Mouse (Mus musculus) lung, embryonic 15.5 days (tissue): ENCODE data around the gene Atf3. TPM values are rescaled to one million over a fixed set of nuclear protein-coding genes. Genes with fewer than 3 reads are reported as not detected.
A peak's percentile ranks its signal among the peaks of the same experiment; 100 is the strongest.

Experiments used
- ATAC-seq: fragments of 200-750 bp; cut with Nextera tagmentation; 2 replicates; pipeline ENCODE4 v1.8.0; 2017; ENCODE audit warnings: moderate number of reproducible peaks, borderline replicate concordance; ENCODE audit not compliant: low FRiP score, low TSS enrichment; ENCODE audit errors: extremely low read depth
- H3K27ac ChIP-seq: fragments of 300-500 bp; sonication (generic); 2 replicates; pipeline ENCODE4 v1.5.1; 2015; ENCODE audit warnings: moderate library complexity, mild to moderate bottlenecking, inconsistent platforms
- H3K27me3 ChIP-seq: fragments of 300-500 bp; sonication (generic); 2 replicates; pipeline ENCODE4 v1.6.1; 2015; ENCODE audit warnings: inconsistent platforms
- H3K36me3 ChIP-seq: fragments of 300-500 bp; sonication (generic); 2 replicates; pipeline ENCODE4 v1.6.1; 2015; ENCODE audit warnings: inconsistent platforms
- H3K4me1 ChIP-seq: fragments of 300-500 bp; sonication (generic); 2 replicates; pipeline ENCODE4 v1.6.1; 2015; ENCODE audit warnings: inconsistent platforms
- H3K4me2 ChIP-seq: fragments of 300-500 bp; sonication (generic); 2 replicates; pipeline ENCODE4 v1.6.1; 2015; ENCODE audit warnings: inconsistent platforms, mild to moderate bottlenecking, moderate library complexity
- H3K4me3 ChIP-seq: fragments of 300-500 bp; sonication (generic); 2 replicates; pipeline ENCODE4 v1.5.1; 2015; ENCODE audit warnings: mild to moderate bottlenecking, inconsistent platforms
- H3K9ac ChIP-seq: fragments of 300-500 bp; sonication (generic); 2 replicates; pipeline ENCODE4 v1.6.1; 2015; ENCODE audit warnings: inconsistent platforms
- H3K9me3 ChIP-seq: fragments of 300-500 bp; sonication (generic); 2 replicates; pipeline ENCODE4 v1.6.1; 2016; ENCODE audit warnings: inconsistent platforms
- WGBS: fragments of 180-500 bp; shearing (Covaris S2); methylation state at CpG from one replicate; pipeline ENCODE4 v1.1.7; 2015; 5-methylcytosine and 5-hydroxymethylcytosine counted together
- polyA plus RNA-seq: library from polyadenylated mRNA; unstranded; fragments of >200 nt; fragmentation: Nextera tagmentation; extraction: Ambion mirVana; gene quantifications from 2 replicates; pipeline ENCODE4 v1.2.1, GENCODE M21; 2015

The Atf3 gene
- polyA plus RNA-seq, 1 experiment from 2014 or later: 4.1 TPM

GRCm38 (mm10) chr1:191132934-191133333, 84.9 kb downstream of the Atf3 start:
- H3K9ac ChIP-seq: no peak overlapping the region
- H3K9me3 ChIP-seq: no peaks in the 10 kb centered on the region
- WGBS: 40% methylated on average over 5 of the region's 5 CpGs
- 0 out of 2 replicates have a peak, but pooled peaks cover 3% of the 10 kb centered on the region for H3K4me1 ChIP-seq
- H3K4me2 ChIP-seq: no peak overlapping the region
- H3K27me3 ChIP-seq: no peaks in the 10 kb centered on the region
- H3K27ac ChIP-seq: peak overlapping the region; percentile 22; the same call in 1 of the 2 replicates
- no peaks in the 10 kb centered on the region for H3K36me3 ChIP-seq
- H3K4me3 ChIP-seq: no peak overlapping the region
- ATAC-seq: peak; percentile 40; the same call in 1 of the 2 replicates

- H3K36me3 ChIP-seq: no peaks in the 10 kb centered on the region
- no peaks in the 10 kb centered on the region for H3K9me3 ChIP-seq
- 43% methylated on average over 5 of the region's 5 CpGs for WGBS
- H3K4me3 ChIP-seq: no peak overlapping the region
- H3K27ac ChIP-seq: no peak overlapping the region
- no peak for ATAC-seq
- H3K4me2 ChIP-seq: no peak overlapping the region
- H3K4me1 ChIP-seq: 0 out of 2 replicates have a peak, but pooled peaks cover 3% of the 10 kb centered on the region
- H3K9ac ChIP-seq: no peak overlapping the region
- no peaks in the 10 kb centered on the region for H3K27me3 ChIP-seq
Measured at GRCm38 (mm10) chr1:191132240-191132639, 85.6 kb downstream of the Atf3 start.

GRCm38 (mm10) chr1:191131692-191132091, 86.1 kb downstream of the Atf3 start:
- Histone ChIP-seq H3K9me3 (no peaks in the 10 kb centered on the region), H3K27ac (no peak overlapping the region), H3K9ac (no peak overlapping the region), H3K4me3 (no peak overlapping the region), H3K4me2 (no peak overlapping the region), H3K36me3 (no peaks in the 10 kb centered on the region), H3K27me3 (no peaks in the 10 kb centered on the region), H3K4me1 (0 out of 2 replicates have a peak, but pooled peaks cover 3% of the 10 kb centered on the region)
- no peak for ATAC-seq
- 79% methylated on average over 2 of the region's 2 CpGs for WGBS

GRCm38 (mm10) chr1:191125811-191126638, 91.8 kb downstream of the Atf3 start:
- H3K27me3 ChIP-seq: no peaks in the 10 kb centered on the region
- ATAC-seq: peak; percentile 82; the same call in 1 of the 2 replicates
- peak overlapping the region; percentile 67 for H3K4me2 ChIP-seq
- H3K4me3 ChIP-seq: peak overlapping the region; percentile 33
- H3K9me3 ChIP-seq: no peaks in the 10 kb centered on the region
- 0 out of 2 replicates have a peak, but pooled peaks cover 3% of the 10 kb centered on the region for H3K4me1 ChIP-seq
- H3K27ac ChIP-seq: no peak overlapping the region
- no peak overlapping the region for H3K9ac ChIP-seq
- no peaks in the 10 kb centered on the region for H3K36me3 ChIP-seq
- 13% methylated on average over 38 of the region's 38 CpGs for WGBS

- Histone ChIP-seq H3K36me3 (no peaks in the 10 kb centered on the region), H3K9me3 (no peaks in the 10 kb centered on the region), H3K27me3 (no peaks in the 10 kb centered on the region), H3K4me1 (0 out of 2 replicates have a peak, but pooled peaks cover 3% of the 10 kb centered on the region), H3K4me2 (no peak overlapping the region), H3K4me3 (no peak overlapping the region), H3K27ac (no peak overlapping the region), H3K9ac (no peak overlapping the region)
- ATAC-seq: no peak
- WGBS: 58% methylated on average over 4 of the region's 4 CpGs
Measured at GRCm38 (mm10) chr1:191124288-191124687, 93.6 kb downstream of the Atf3 start.

- Histone ChIP-seq H3K4me1 (0 out of 2 replicates have a peak, but pooled peaks cover 3% of the 10 kb centered on the region), H3K36me3 (no peaks in the 10 kb centered on the region), H3K9me3 (no peaks in the 10 kb centered on the region), H3K27ac (no peak overlapping the region), H3K4me2 (no peak overlapping the region), H3K27me3 (no peaks in the 10 kb centered on the region), H3K4me3 (no peak overlapping the region), H3K9ac (no peak overlapping the region)
- ATAC-seq: no peak
- WGBS: 77% methylated on average over 2 of the region's 2 CpGs
Measured at GRCm38 (mm10) chr1:191123696-191124095, 94.1 kb downstream of the Atf3 start.

- Histone ChIP-seq H3K4me3 (no peak overlapping the region), H3K9me3 (no peaks in the 10 kb centered on the region), H3K36me3 (no peaks in the 10 kb centered on the region), H3K9ac (no peak overlapping the region), H3K27me3 (no peaks in the 10 kb centered on the region), H3K27ac (no peak overlapping the region), H3K4me1 (0 out of 2 replicates have a peak, but pooled peaks cover 3% of the 10 kb centered on the region), H3K4me2 (no peak overlapping the region)
- no peak for ATAC-seq
- 25% methylated on average over 3 of the region's 3 CpGs for WGBS
Measured at GRCm38 (mm10) chr1:191122744-191123143, 95.1 kb downstream of the Atf3 start.

Other genes with a start within 250 kb of the Atf3 start
- gene Vash2, start 238.7 kb downstream of the Atf3 start, polyA plus RNA-seq: 23.2 and 24.5 TPM in 2 replicates
- 6.0 and 6.1 TPM in 2 replicates for gene Flvcr1, start 191.9 kb downstream of the Atf3 start, polyA plus RNA-seq
- not detected in 2 replicates for gene Spata45, start 181.4 kb downstream of the Atf3 start, polyA plus RNA-seq
- 13.1 and 14.7 TPM in 2 replicates for gene Tatdn3, start 155.1 kb downstream of the Atf3 start, polyA plus RNA-seq
- 28.5 and 29.4 TPM in 2 replicates for gene Nsl1, start 155.0 kb downstream of the Atf3 start, polyA plus RNA-seq
- gene Batf3, start 120.2 kb downstream of the Atf3 start, polyA plus RNA-seq: 9.3 and 11.4 TPM in 2 replicates
- not detected in 2 replicates for gene Fam71a, start 53.2 kb downstream of the Atf3 start, polyA plus RNA-seq
- 103 and 115 TPM in 2 replicates for gene Nenf, start 100.2 kb upstream of the Atf3 start, polyA plus RNA-seq
- gene Tmem206, start 107.9 kb upstream of the Atf3 start, polyA plus RNA-seq: 21.5 and 22.7 TPM in 2 replicates
- 27.1 and 32.2 TPM in 2 replicates for gene Ppp2r5a, start 185.2 kb upstream of the Atf3 start, polyA plus RNA-seq